Mouse (Mus musculus): ENCODE data around the gene Gtf2ird1. TPM values are rescaled to one million over a fixed set of nuclear protein-coding genes. Genes with fewer than 3 reads are reported as not detected.

Gene Gtf2ird1
- total RNA-seq (2021): 10 to 100 TPM; 38.5 to 57.8 TPM

- intact Hi-C loops (cut with DNase I): loop anchor here (5.0 kb wide), 1 partner anchor 54 kb away; no protein-coding TSS in a partner anchor
- DNase-seq (ENCODE audit: low spot score in 2 of 2): peak; percentile 78 to 79
Measured at GRCm38 (mm10) chr5:134456503-134456962, at the start of gene Gtf2ird1. Gtf2ird1 (minus strand) TSS chr5:134456716.

- no peak for DNase-seq (ENCODE audit: low spot score in 2 of 2)
- intact Hi-C loops (cut with DNase I): no loop called here
Measured at GRCm38 (mm10) chr5:134505810-134506292, 49.3 kb upstream of the Gtf2ird1 start.

GRCm38 (mm10) chr5:134502591-134502990 lies 46.1 kb upstream of the Gtf2ird1 start:
- no peak for DNase-seq (ENCODE audit: low spot score in 2 of 2)
- intact Hi-C loops (cut with DNase I): no loop called here

GRCm38 (mm10) chr5:134501453-134501852 lies 44.9 kb upstream of the Gtf2ird1 start:
- intact Hi-C loops (cut with DNase I): no loop called here

GRCm38 (mm10) chr5:134500681-134501080 lies 44.2 kb upstream of the Gtf2ird1 start:
- intact Hi-C loops (cut with DNase I): no loop called here
- DNase-seq (ENCODE audit: low spot score in 2 of 2): no peak

More at GRCm38 (mm10) chr5:134501453-134501852, 44.9 kb upstream of the Gtf2ird1 start:
- no peak for DNase-seq (ENCODE audit: low spot score in 2 of 2)

GRCm38 (mm10) chr5:134500062-134500461 lies 43.5 kb upstream of the Gtf2ird1 start:
- peak; percentile 58 to 62 for DNase-seq (ENCODE audit: low spot score in 2 of 2)
- intact Hi-C loops (cut with DNase I): no loop called here

GRCm38 (mm10) chr5:134497026-134497425 lies 40.5 kb upstream of the Gtf2ird1 start:
- DNase-seq (ENCODE audit: low spot score in 2 of 2): no peak
- intact Hi-C loops (cut with DNase I): loop anchor here (10.0 kb wide), 1 partner anchor 398 kb away; no protein-coding TSS in a partner anchor

- intact Hi-C loops (cut with DNase I): loop anchor here (2.0 to 10.0 kb wide), 2 partner anchors 87 to 399 kb away; no protein-coding TSS in a partner anchor
- DNase-seq (ENCODE audit: low spot score in 2 of 2): no peak
Measured at GRCm38 (mm10) chr5:134495796-134496195, 39.3 kb upstream of the Gtf2ird1 start.

- DNase-seq (ENCODE audit: low spot score in 2 of 2): peak; percentile 81 to 89
- intact Hi-C loops (cut with DNase I): loop anchor here (2.0 to 10.0 kb wide), 3 partner anchors 89 to 401 kb away; no protein-coding TSS in a partner anchor
Measured at GRCm38 (mm10) chr5:134494142-134494541, 37.6 kb upstream of the Gtf2ird1 start.

GRCm38 (mm10) chr5:134492956-134493355 lies 36.4 kb upstream of the Gtf2ird1 start:
- no peak for DNase-seq (ENCODE audit: low spot score in 2 of 2)
- intact Hi-C loops (cut with DNase I): loop anchor here (5.0 to 10.0 kb wide), 2 partner anchors 214 to 402 kb away; no protein-coding TSS in a partner anchor

GRCm38 (mm10) chr5:134491712-134492417 lies 35.3 kb upstream of the Gtf2ird1 start:
- peak; percentile 76 to 81 for DNase-seq (ENCODE audit: low spot score in 2 of 2)
- intact Hi-C loops (cut with DNase I): loop anchor here (5.0 to 10.0 kb wide), 2 partner anchors 215 to 403 kb away; no protein-coding TSS in a partner anchor

- DNase-seq (ENCODE audit: low spot score in 2 of 2): no peak
- intact Hi-C loops (cut with DNase I): loop anchor here (5.0 to 10.0 kb wide), 2 partner anchors 216 to 404 kb away; no protein-coding TSS in a partner anchor
Measured at GRCm38 (mm10) chr5:134491206-134491605, 34.7 kb upstream of the Gtf2ird1 start.

- DNase-seq (ENCODE audit: low spot score in 2 of 2): no peak
- intact Hi-C loops (cut with DNase I): loop anchor here (5.0 to 10.0 kb wide), 2 partner anchors 217 to 404 kb away; no protein-coding TSS in a partner anchor
Measured at GRCm38 (mm10) chr5:134490465-134490864, 33.9 kb upstream of the Gtf2ird1 start.

- no peak for DNase-seq (ENCODE audit: low spot score in 2 of 2)
- intact Hi-C loops (cut with DNase I): loop anchor here (5.0 kb wide), 1 partner anchor 102 kb away; no protein-coding TSS in a partner anchor
Measured at GRCm38 (mm10) chr5:134489583-134489982, 33.1 kb upstream of the Gtf2ird1 start.

GRCm38 (mm10) chr5:134488596-134488995 lies 32.1 kb upstream of the Gtf2ird1 start:
- no peak for DNase-seq (ENCODE audit: low spot score in 2 of 2)
- intact Hi-C loops (cut with DNase I): loop anchor here (5.0 kb wide), 1 partner anchor 101 kb away; no protein-coding TSS in a partner anchor

GRCm38 (mm10) chr5:134488042-134488441 lies 31.5 kb upstream of the Gtf2ird1 start:
- intact Hi-C loops (cut with DNase I): loop anchor here (5.0 kb wide), 1 partner anchor 101 kb away; no protein-coding TSS in a partner anchor
- DNase-seq (ENCODE audit: low spot score in 2 of 2): no peak

GRCm38 (mm10) chr5:134485900-134486665 lies 29.6 kb upstream of the Gtf2ird1 start:
- DNase-seq (ENCODE audit: low spot score in 2 of 2): no peak
- intact Hi-C loops (cut with DNase I): loop anchor here (1.0 to 5.0 kb wide), 3 partner anchors 99 to 305 kb away; no protein-coding TSS in a partner anchor

- intact Hi-C loops (cut with DNase I): loop anchor here (5.0 kb wide), 1 partner anchor 98 kb away; no protein-coding TSS in a partner anchor
- no peak for DNase-seq (ENCODE audit: low spot score in 2 of 2)
Measured at GRCm38 (mm10) chr5:134485183-134485730, 28.7 kb upstream of the Gtf2ird1 start.

GRCm38 (mm10) chr5:134483291-134483690 lies 26.8 kb upstream of the Gtf2ird1 start:
- no peak for DNase-seq (ENCODE audit: low spot score in 2 of 2)

More at GRCm38 (mm10) chr5:134483291-134483690, 26.8 kb upstream of the Gtf2ird1 start:
- intact Hi-C loops (cut with DNase I): no loop called here

Measured in left cerebral cortex, postnatal 36 days (tissue).